Mouse (Mus musculus): ENCODE measurements around the gene Zfp248.

DNA sequence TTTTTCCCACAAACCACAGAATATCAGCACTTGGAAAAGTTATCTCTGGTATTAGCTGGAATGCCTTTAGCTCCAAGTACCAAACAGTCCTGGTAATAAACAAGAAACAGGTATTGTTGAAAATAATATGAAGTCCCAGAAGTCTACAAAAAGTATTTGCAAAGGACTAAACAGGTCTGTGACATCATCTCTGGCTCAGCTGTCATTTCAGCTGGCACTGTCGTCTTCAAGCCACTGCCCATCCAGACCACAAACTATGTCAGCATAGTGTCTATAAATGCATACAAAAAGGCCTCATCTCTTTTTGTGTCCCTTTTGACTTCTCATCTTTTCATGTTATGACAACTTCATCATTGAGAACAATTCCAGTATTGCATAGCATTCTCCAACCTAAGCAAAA, 28.7 kb downstream of the Zfp248 start:
- TF ChIP-seq POLR2A (IDR thresholded peaks at IDR 0.05; ENCODE audit: low read depth, low read length) (no peak), CTCF (IDR thresholded peaks at IDR 0.05; ENCODE audit: extremely low read depth, insufficient read length, insufficient replicate concordance, low read depth, low read length) (no peak)

All from small intestine, adult 2 months (tissue).